Mouse (Mus musculus) embryonic fibroblast, embryonic 13.5 days (primary cell): ENCODE results near the gene Itih5.

Experiments
- CTCF ChIP-seq: IDR thresholded peaks from 2 replicates; pipeline ENCODE4 v1.5.1; 2011; ENCODE audit warnings: mild to moderate bottlenecking, control low read depth, low read length, moderate library complexity, borderline replicate concordance; ENCODE audit not compliant: insufficient read depth
- POLR2A ChIP-seq: IDR thresholded peaks from 2 replicates; pipeline ENCODE4 v1.6.1; 2011; ENCODE audit warnings: low read depth, mild to moderate bottlenecking, control low read depth, low read length, moderate library complexity

GRCm38 (mm10) chr2:10226907-10227306, 73.5 kb downstream of the Itih5 start:
- TF ChIP-seq POLR2A (no peak), CTCF (no peak)
